Mouse (Mus musculus): ENCODE measurements around the gene Sbno2. TPM values are rescaled to one million over a fixed set of nuclear protein-coding genes. Genes with fewer than 3 reads are reported as not detected.

Sbno2 gene
- polyA plus RNA-seq, 1 experiment from 2014 or later = 10.7 TPM

DNA sequence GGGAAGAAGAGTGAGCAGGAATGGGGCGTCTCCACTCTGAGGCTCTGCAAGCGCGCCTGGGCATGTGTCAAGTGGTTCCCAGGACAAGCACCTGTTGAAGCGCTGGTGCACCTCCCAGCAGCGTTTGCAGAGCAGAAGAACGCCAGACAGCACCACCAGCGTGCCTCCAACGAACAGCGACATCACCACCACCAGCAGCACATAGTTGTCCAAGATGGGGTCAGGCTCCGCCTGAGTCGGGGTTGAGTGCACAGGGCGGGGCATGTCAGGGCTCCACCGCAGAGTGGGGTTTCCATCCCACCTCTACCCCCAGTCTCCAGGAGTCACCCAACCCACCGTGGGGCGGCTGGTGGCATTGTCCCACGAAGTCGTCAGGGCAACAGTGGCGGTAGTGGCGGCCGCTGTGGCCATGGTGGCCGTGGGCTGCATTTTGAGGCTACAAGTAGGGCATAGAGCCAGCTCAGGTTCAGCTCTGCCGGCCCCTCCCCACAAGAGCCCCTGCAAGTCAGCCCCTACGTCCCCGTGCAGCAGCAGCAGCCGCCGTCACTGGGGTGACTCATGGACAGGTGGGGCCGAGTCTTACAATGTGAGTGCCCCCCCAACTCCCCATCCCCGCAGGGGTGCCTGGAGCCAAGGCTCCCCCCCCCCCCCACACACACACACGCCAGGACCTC lies 31.7 kb upstream of the Sbno2 start:
- Histone ChIP-seq H3K27ac (replicated peaks) (peak overlapping the region; percentile 2; the same call in 1 of the 2 replicates), H3K4me1 (replicated peaks; ENCODE audit: control insufficient read depth, insufficient read depth) (0 out of 2 replicates have a peak, but pooled peaks cover 2% of the 10 kb centered on the region), H3K4me3 (ENCODE audit: low read depth, low read length) (peak overlapping the region; percentile 0; the same call in 1 of the 2 replicates), H3K27me3 (ENCODE audit: control insufficient read depth, insufficient read depth, low read length) (no peaks in the 10 kb centered on the region), H3K9me3 (ENCODE audit: control insufficient read depth, low read length) (no peaks in the 10 kb centered on the region), H3K9ac (ENCODE audit: low read length) (no peak overlapping the region), H3K4me2 (replicated peaks; ENCODE audit: low read depth) (peak overlapping the region; percentile 96), H3K36me3 (ENCODE audit: control insufficient read depth, insufficient read depth, low read length) (peaks cover 2% of the 10 kb centered on the region; the same call in 1 of the 2 replicates)
- ATAC-seq (ENCODE audit: low FRiP score, low TSS enrichment) (no peak), DNase-seq (ENCODE audit: low spot score) (peak; percentile 71)
- TF ChIP-seq EP300 (optimal IDR thresholded peaks at IDR 0.05) (no peak), CTCF (IDR thresholded peaks at IDR 0.05; ENCODE audit: low read depth) (no peak)
- 14% methylated on average over 28 of the region's 29 CpGs for WGBS

DNA sequence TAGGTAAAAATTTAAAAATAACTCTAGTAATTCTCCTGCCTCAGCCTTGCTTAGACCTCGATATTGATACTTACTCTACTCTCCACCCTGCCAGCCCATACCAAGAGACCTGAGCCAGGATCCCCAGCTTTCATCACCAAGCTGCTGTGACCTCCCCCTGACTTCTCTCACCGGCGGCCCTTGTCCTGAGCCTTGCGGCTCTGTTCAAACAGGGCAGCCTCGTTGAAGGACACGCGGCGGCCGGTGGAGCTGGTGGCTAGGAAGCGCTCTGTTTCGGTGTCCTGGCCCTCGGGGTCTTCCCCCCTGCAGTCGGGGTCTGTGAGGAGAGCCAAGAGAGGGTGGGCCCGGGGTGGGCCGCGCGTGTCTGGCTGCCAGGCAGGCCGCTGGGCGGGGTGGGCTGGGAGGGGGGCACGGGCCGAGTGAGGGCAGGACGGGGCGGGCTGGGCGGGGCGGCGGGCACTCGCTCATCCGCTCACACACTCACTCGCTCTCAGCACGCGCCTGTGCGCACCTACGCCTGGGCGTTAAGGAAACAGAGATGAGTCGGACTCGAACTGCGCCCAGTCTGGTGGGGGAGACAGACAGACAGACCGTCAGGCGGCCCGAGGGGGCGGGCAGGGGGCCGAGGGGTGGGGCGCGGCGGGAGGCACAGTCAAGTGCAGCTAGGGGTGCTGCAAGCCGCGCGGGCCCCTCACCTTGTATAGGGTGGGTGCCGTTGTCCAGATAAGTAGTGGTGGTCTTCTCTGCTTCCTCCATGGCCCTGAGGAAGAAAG lies 31.0 kb upstream of the Sbno2 start:
- Histone ChIP-seq H3K4me1 (replicated peaks; ENCODE audit: control insufficient read depth, insufficient read depth) (0 out of 2 replicates have a peak, but pooled peaks cover 2% of the 10 kb centered on the region), H3K27me3 (ENCODE audit: control insufficient read depth, insufficient read depth, low read length) (no peaks in the 10 kb centered on the region), H3K9me3 (ENCODE audit: control insufficient read depth, low read length) (no peaks in the 10 kb centered on the region), H3K4me2 (replicated peaks; ENCODE audit: low read depth) (peak overlapping the region; percentile 96), H3K36me3 (ENCODE audit: control insufficient read depth, insufficient read depth, low read length) (peaks cover 7% of the 10 kb centered on the region; the same call in 1 of the 2 replicates), H3K9ac (ENCODE audit: low read length) (no peak overlapping the region), H3K27ac (replicated peaks) (no peak overlapping the region), H3K4me3 (ENCODE audit: low read depth, low read length) (0 out of 2 replicates have a peak overlapping the region, but pooled peaks have one; percentile 0)
- no peak for TF ChIP-seq EP300 (optimal IDR thresholded peaks at IDR 0.05)
- no peak for TF ChIP-seq CTCF (IDR thresholded peaks at IDR 0.05; ENCODE audit: low read depth)
- 25% methylated on average over 37 of the region's 49 CpGs for WGBS
- ATAC-seq (ENCODE audit: low FRiP score, low TSS enrichment) (no peak), DNase-seq (ENCODE audit: low spot score) (peak; percentile 35)

GRCm38 (mm10) chr10:80135641-80136040 lies 30.3 kb upstream of the Sbno2 start:
- no peak for ATAC-seq (ENCODE audit: low FRiP score, low TSS enrichment)
- Histone ChIP-seq H3K27me3 (ENCODE audit: control insufficient read depth, insufficient read depth, low read length) (no peaks in the 10 kb centered on the region), H3K27ac (replicated peaks) (no peak overlapping the region), H3K4me3 (ENCODE audit: low read depth, low read length) (no peak overlapping the region), H3K9me3 (ENCODE audit: control insufficient read depth, low read length) (no peaks in the 10 kb centered on the region), H3K4me1 (replicated peaks; ENCODE audit: control insufficient read depth, insufficient read depth) (no peaks in the 10 kb centered on the region), H3K36me3 (ENCODE audit: control insufficient read depth, insufficient read depth, low read length) (peaks cover 14% of the 10 kb centered on the region; the same call in 1 of the 2 replicates), H3K9ac (ENCODE audit: low read length) (no peak overlapping the region), H3K4me2 (replicated peaks; ENCODE audit: low read depth) (no peak overlapping the region)
- DNase-seq (ENCODE audit: low spot score) = no peak
- no peak for TF ChIP-seq CTCF (IDR thresholded peaks at IDR 0.05; ENCODE audit: low read depth)
- TF ChIP-seq EP300 (optimal IDR thresholded peaks at IDR 0.05) = no peak
- WGBS = 83% methylated on average over 1 of the region's 1 CpGs

DNA sequence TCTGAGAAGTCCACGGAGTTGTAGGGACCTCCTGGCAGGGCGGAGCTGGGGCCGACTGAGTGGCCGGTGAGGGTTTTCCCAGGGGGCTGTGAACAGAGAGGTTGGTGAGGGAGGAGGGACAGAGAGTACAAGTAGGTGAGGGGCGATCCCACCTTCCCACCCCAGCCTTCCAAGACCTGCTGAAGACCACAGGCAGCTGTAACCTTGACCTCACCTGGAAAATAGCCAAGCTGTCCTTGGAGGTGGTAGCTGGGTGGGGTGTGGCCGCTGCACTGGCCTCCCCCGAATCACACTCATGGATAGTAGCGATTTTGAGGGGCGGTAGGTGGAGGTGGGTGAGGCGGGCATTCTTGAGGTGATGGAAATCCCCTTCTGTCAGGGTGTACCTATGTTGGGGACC lies 29.8 kb upstream of the Sbno2 start:
- no peak for ATAC-seq (ENCODE audit: low FRiP score, low TSS enrichment)
- Histone ChIP-seq H3K36me3 (ENCODE audit: control insufficient read depth, insufficient read depth, low read length) (peaks cover 15% of the 10 kb centered on the region), H3K9ac (ENCODE audit: low read length) (no peak overlapping the region), H3K4me1 (replicated peaks; ENCODE audit: control insufficient read depth, insufficient read depth) (no peaks in the 10 kb centered on the region), H3K27ac (replicated peaks) (no peak overlapping the region), H3K9me3 (ENCODE audit: control insufficient read depth, low read length) (no peaks in the 10 kb centered on the region), H3K4me2 (replicated peaks; ENCODE audit: low read depth) (no peak overlapping the region), H3K27me3 (ENCODE audit: control insufficient read depth, insufficient read depth, low read length) (no peaks in the 10 kb centered on the region), H3K4me3 (ENCODE audit: low read depth, low read length) (no peak overlapping the region)
- TF ChIP-seq CTCF (IDR thresholded peaks at IDR 0.05; ENCODE audit: low read depth) (no peak), EP300 (optimal IDR thresholded peaks at IDR 0.05) (no peak)
- WGBS = 70% methylated on average over 10 of the region's 10 CpGs
- no peak for DNase-seq (ENCODE audit: low spot score)

DNA sequence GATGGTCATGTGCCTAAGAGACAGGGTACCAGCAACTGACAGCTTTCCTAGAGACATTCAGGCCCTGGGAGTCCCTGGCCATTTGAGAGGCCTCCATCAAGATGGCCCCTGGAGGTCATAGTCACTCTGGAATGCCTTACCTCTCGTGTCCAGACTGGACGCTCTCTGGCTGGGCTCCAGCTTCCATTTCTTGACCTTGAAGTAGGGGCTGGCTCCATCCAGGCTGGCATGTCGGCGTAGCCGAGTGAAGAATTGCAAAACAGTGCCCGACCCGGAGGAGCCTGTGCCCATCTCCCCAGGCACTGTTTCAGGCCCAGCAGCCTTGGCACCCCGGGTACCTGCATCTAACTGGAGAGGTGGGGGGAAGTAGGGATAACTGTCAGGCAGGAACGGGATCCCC lies 29.1 kb upstream of the Sbno2 start:
- no peaks in the 10 kb centered on the region for H3K27me3 ChIP-seq (ENCODE audit: control insufficient read depth, insufficient read depth, low read length)
- H3K4me3 ChIP-seq (ENCODE audit: low read depth, low read length) = no peak overlapping the region
- DNase-seq (ENCODE audit: low spot score) (peak; percentile 22), ATAC-seq (ENCODE audit: low FRiP score, low TSS enrichment) (no peak)
- H3K4me1 ChIP-seq (replicated peaks; ENCODE audit: control insufficient read depth, insufficient read depth) = no peaks in the 10 kb centered on the region
- no peak for TF ChIP-seq EP300 (optimal IDR thresholded peaks at IDR 0.05)
- TF ChIP-seq CTCF (IDR thresholded peaks at IDR 0.05; ENCODE audit: low read depth) = no peak
- H3K36me3 ChIP-seq (ENCODE audit: control insufficient read depth, insufficient read depth, low read length) = peaks cover 22% of the 10 kb centered on the region
- no peak overlapping the region for H3K9ac ChIP-seq (ENCODE audit: low read length)
- H3K27ac ChIP-seq (replicated peaks) = no peak overlapping the region
- no peaks in the 10 kb centered on the region for H3K9me3 ChIP-seq (ENCODE audit: control insufficient read depth, low read length)
- WGBS = 84% methylated on average over 9 of the region's 9 CpGs
- no peak overlapping the region for H3K4me2 ChIP-seq (replicated peaks; ENCODE audit: low read depth)

All from stomach, postnatal 0 days (tissue).